Comparison of ENCODE assay signal across 9 mouse cellular contexts in genomic region chr9:71772338-71772737, GRCm38 (mm10). TPM values are rescaled to one million over a fixed set of nuclear protein-coding genes. Genes with fewer than 3 reads are reported as not detected.
A peak's percentile ranks its signal among the peaks of the same experiment; 100 is the strongest.
DNase-seq lines count a peak whose midpoint lies in the region; ATAC-seq and TF ChIP-seq lines count a peak whose summit lies in the region.
"Had no signal": no experiment of that assay in that cellular context is flagged by ENCODE, and none has a peak within 500 bp of the region (broad histone marks: within the 10 kb centered on the region; RNA-seq: fewer than 3 reads in every experiment).

No protein-coding gene starts in this region.

- DNase-seq in forebrain, postnatal 0 days: peak; percentile 35
- peak; percentile 26 for DNase-seq in ovary, postnatal 36 days (ENCODE audit: low spot score)
- DNase-seq in ovary, postnatal 10 days (ENCODE audit: low spot score): no peak
- DNase-seq in cerebellum, adult 9-10 months: peak; percentile 77
- peak; percentile 23 for DNase-seq in liver, embryonic 13.5 days
- DNase-seq in splenic B cell, adult 2 months (ENCODE audit: low read depth, low spot score): peak; percentile 77

- no peaks in the 10 kb centered on the region for H3K4me1 ChIP-seq in forebrain, postnatal 0 days (ENCODE audit: insufficient read depth)
- peaks cover 12% of the 10 kb centered on the region for H3K4me1 ChIP-seq in forebrain, embryonic 15.5 days
- H3K4me1 ChIP-seq in liver, embryonic 13.5 days (replicated peaks): peaks cover 8% of the 10 kb centered on the region; the same call in 1 of the 2 replicates
- peaks cover 6% of the 10 kb centered on the region; the same call in 1 of the 2 replicates for H3K4me1 ChIP-seq in hindbrain, embryonic 12.5 days

- ATAC-seq in forebrain, postnatal 0 days: no peak
- no peak for ATAC-seq in forebrain, embryonic 15.5 days (replicated peaks)
- no peak for ATAC-seq in liver, embryonic 13.5 days (ENCODE audit: low read depth)
- no peak for ATAC-seq in hindbrain, embryonic 12.5 days (ENCODE audit: low FRiP score)

- peak; percentile 59 for TF ChIP-seq CTCF in forebrain, postnatal 0 days (IDR thresholded peaks at IDR 0.05; ENCODE audit: low read depth)

- no peaks in the 10 kb centered on the region for H3K36me3 ChIP-seq in forebrain, postnatal 0 days (ENCODE audit: insufficient read depth)
- no peaks in the 10 kb centered on the region for H3K36me3 ChIP-seq in forebrain, embryonic 15.5 days
- H3K36me3 ChIP-seq in liver, embryonic 13.5 days: no peaks in the 10 kb centered on the region
- no peaks in the 10 kb centered on the region for H3K36me3 ChIP-seq in splenic B cell, adult 2 months (ENCODE audit: control insufficient read depth, insufficient read depth, low read length, poor library complexity, severe bottlenecking)
- no peaks in the 10 kb centered on the region for H3K36me3 ChIP-seq in hindbrain, embryonic 12.5 days
- H3K36me3 ChIP-seq: hindbrain, embryonic 15.5 days had no signal

- H3K27me3 ChIP-seq in forebrain, postnatal 0 days (ENCODE audit: insufficient read depth, low read length): peaks cover 19% of the 10 kb centered on the region
- peaks cover 33% of the 10 kb centered on the region for H3K27me3 ChIP-seq in forebrain, embryonic 15.5 days
- peaks cover 33% of the 10 kb centered on the region for H3K27me3 ChIP-seq in liver, embryonic 13.5 days
- no peaks in the 10 kb centered on the region; the same call in 1 of the 2 replicates for H3K27me3 ChIP-seq in splenic B cell, adult 2 months (ENCODE audit: control insufficient read depth, insufficient read depth, low read length, poor library complexity, severe bottlenecking)
- H3K27me3 ChIP-seq in hindbrain, embryonic 12.5 days: peaks cover 48% of the 10 kb centered on the region

- H3K9me3 ChIP-seq in forebrain, postnatal 0 days (ENCODE audit: low read length): no peaks in the 10 kb centered on the region
- H3K9me3 ChIP-seq in forebrain, embryonic 15.5 days: no peaks in the 10 kb centered on the region
- H3K9me3 ChIP-seq in liver, embryonic 13.5 days (replicated peaks): peaks cover 3% of the 10 kb centered on the region; the same call in 1 of the 2 replicates
- H3K9me3 ChIP-seq in hindbrain, embryonic 12.5 days (replicated peaks): no peaks in the 10 kb centered on the region
- H3K9me3 ChIP-seq: hindbrain, embryonic 15.5 days had no signal

- 71% methylated on average over 5 of the region's 5 CpGs for WGBS in forebrain, postnatal 0 days
- 67% methylated on average over 5 of the region's 5 CpGs for WGBS in forebrain, embryonic 15.5 days
- 53% methylated on average over 5 of the region's 5 CpGs for WGBS in liver, embryonic 13.5 days (ENCODE audit: insufficient replicate concordance)
- WGBS in hindbrain, embryonic 12.5 days: 66% methylated on average over 5 of the region's 5 CpGs

- H3K27ac ChIP-seq in forebrain, postnatal 0 days (ENCODE audit: low read depth, low read length): no peak overlapping the region
- no peak overlapping the region for H3K27ac ChIP-seq in forebrain, embryonic 15.5 days (replicated peaks)
- H3K27ac ChIP-seq in liver, embryonic 13.5 days: no peak overlapping the region
- H3K27ac ChIP-seq in hindbrain, embryonic 12.5 days: no peak overlapping the region
- H3K27ac ChIP-seq: hindbrain, embryonic 15.5 days had no signal

- no peak overlapping the region for H3K4me3 ChIP-seq in forebrain, postnatal 0 days (ENCODE audit: low read depth, low read length)
- no peak overlapping the region for H3K4me3 ChIP-seq in forebrain, embryonic 15.5 days
- H3K4me3 ChIP-seq in liver, embryonic 13.5 days (replicated peaks): no peak overlapping the region
- no peak overlapping the region for H3K4me3 ChIP-seq in hindbrain, embryonic 12.5 days

- H3K4me2 ChIP-seq in forebrain, postnatal 0 days (ENCODE audit: low read depth): no peak overlapping the region
- no peak overlapping the region for H3K4me2 ChIP-seq in forebrain, embryonic 15.5 days (replicated peaks)
- no peak overlapping the region for H3K4me2 ChIP-seq in liver, embryonic 13.5 days
- no peak overlapping the region for H3K4me2 ChIP-seq in hindbrain, embryonic 12.5 days (replicated peaks)

- H3K9ac ChIP-seq in forebrain, postnatal 0 days: no peak overlapping the region
- H3K9ac ChIP-seq in forebrain, embryonic 15.5 days (replicated peaks): no peak overlapping the region
- no peak overlapping the region for H3K9ac ChIP-seq in liver, embryonic 13.5 days
- no peak overlapping the region for H3K9ac ChIP-seq in hindbrain, embryonic 12.5 days

RNA-seq across cellular contexts. Expression of gene Cgnl1, which starts 0.9 kb away (rescaled TPM):
- 5.8 and 8.5 TPM in 2 replicates for total RNA-seq in forebrain, postnatal 0 days (2014; rRNA removed)
- 3.4 and 5.0 TPM in 2 replicates for polyA plus RNA-seq in forebrain, postnatal 0 days (2015; fragmentation: Nextera tagmentation; extraction: Ambion mirVana)
- polyA plus RNA-seq in forebrain, embryonic 15.5 days (2015; fragmentation: Nextera tagmentation; extraction: Ambion mirVana): 3.9 and 4.0 TPM in 2 replicates
- 1.9 and 2.2 TPM in 2 replicates for polyA plus RNA-seq in liver, embryonic 13.5 days (2015; fragmentation: Nextera tagmentation; extraction: Ambion mirVana)
- 7.1 and 7.3 TPM in 2 replicates for polyA plus RNA-seq in hindbrain, embryonic 12.5 days (2016; fragmentation: Nextera tagmentation; extraction: Ambion mirVana)
